Mouse (Mus musculus) left cerebral cortex, postnatal 14 days (tissue): ENCODE measurements at regions not wholly inside any gene's neighbourhood (a gene's known extent, or its start where the extent isn't known, plus 50 kb on each side); places are given as distances from the start of the nearest gene placed in this dataset.
A peak's percentile ranks its signal among the peaks of the same experiment; 100 is the strongest.

Source experiments
- DNase-seq, 2 experiments: peaks; one replicate each; pipeline ENCODE4 v3.0.0; 2021 to 2022; ENCODE audit warnings: low spot score in 2 of 2, mixed read lengths in 1 of 2
- intact Hi-C: fragments of 180-260 bp; cut with DNase I; formaldehyde crosslinking; loops from one replicate; pipeline ENCODE4 v1.15.1; 2025

DNA sequence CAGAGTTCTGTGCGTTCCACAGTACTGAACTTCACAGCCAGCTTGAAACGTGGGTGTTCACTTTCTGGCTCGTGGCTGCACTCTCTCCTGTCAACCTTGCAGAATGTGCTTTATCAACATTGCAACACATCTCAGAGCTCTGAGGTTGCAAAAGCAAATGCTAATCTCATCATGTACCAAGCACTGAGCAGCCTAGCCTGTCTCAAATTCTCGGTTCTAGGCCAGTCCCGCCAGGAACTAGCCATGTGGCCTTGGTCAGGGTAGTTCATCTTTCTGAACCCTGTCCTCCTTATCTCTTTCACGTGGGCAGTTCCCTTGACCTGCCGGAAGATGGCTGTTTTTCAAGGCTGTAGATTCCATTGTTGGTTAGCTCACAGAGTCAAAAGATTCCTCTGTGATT lies 159.3 kb upstream of the Mast4 start:
- DNase-seq: no peak
- intact Hi-C loops: no loop called here

GRCm38 (mm10) chr13:103490049-103490448 lies 155.8 kb upstream of the Mast4 start:
- no peak for DNase-seq
- intact Hi-C loops: no loop called here

DNA sequence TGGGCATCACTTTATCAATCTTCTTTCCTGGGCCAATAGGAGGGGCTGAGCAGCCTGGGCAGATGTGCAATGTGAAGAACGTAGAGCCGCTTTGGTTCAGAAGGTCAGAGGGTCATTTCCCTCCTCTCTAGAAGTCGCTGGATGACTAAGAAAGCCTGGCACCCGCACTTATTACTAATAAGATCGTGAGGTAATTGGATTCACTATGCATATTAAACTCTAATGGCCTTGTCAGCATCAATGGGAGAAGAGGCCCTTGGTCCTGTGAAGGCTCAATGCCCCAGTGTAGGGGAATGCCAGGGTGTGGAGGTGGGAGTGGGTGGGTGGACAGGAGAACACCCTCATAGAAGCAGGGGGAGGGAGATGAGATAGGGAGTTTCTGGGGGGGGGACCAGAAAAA lies 149.8 kb upstream of the Mast4 start:
- intact Hi-C loops: no loop called here
- no peak for DNase-seq

GRCm38 (mm10) chr13:103483392-103483791 lies 149.1 kb upstream of the Mast4 start:
- DNase-seq: no peak
- intact Hi-C loops: no loop called here

DNA sequence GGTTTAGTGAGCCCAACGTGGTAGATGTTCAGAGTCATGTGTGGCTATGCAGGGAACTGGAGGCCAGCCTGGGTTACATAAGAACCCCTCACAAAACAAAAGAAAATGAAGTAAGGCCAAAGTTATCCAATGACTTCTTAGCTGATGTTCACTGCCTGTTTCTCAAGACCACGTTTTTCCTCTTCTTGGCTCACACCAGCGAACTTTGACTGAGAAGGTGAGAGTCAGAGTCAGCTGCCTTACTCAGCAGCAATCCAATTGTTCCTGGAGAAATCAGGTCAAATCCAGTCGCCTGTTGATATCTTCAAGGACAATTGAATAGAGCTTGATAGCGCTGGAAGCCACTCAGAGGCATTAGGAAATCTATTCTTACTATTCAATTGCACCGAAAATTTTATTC lies 142.0 kb upstream of the Mast4 start:
- intact Hi-C loops: no loop called here
- DNase-seq: no peak

DNA sequence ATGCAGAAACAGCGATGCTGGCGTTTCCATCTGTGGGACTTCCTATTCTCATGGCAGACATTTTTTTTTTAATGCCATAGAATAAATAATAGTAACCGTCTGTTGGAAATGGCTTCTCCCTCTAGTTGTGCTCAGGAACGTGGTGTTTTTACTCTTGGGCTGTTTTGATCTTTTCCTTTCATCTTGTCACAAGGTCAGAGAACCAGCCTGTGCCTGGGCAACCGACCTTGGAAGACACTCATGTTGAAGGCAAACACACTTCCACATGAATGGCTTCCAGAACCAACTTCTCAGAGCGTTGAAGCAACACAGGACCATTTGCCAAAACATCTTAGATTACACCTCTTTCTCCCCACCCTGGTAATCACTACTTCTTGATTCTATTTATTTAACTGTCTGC lies 137.9 kb upstream of the Mast4 start:
- intact Hi-C loops: no loop called here
- no peak for DNase-seq

DNA sequence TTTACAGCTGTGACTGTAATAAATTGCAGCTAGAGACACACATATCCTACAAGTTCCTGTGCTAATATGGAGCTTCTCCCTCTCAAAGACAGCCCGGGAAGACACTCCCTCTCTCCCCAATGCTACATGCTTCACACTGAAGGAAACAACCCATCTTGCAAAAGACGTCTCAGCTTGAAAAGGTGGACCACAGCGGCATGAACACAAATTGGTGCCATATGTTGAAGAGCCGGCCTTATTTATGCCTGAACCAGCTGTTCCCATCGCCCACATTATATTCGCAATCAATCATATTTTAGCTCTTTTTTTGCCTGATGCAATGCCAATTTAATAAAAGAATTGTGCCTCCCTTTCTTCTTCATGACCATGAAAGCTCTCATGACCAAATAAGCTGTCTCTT lies 135.8 kb upstream of the Mast4 start:
- intact Hi-C loops: no loop called here

GRCm38 (mm10) chr13:103460499-103460898 lies 126.2 kb upstream of the Mast4 start:
- intact Hi-C loops: no loop called here
- DNase-seq: no peak

More for the DNA sequence above, 135.8 kb upstream of the Mast4 start:
- DNase-seq: no peak

- no peak for DNase-seq
- intact Hi-C loops: no loop called here
Observed at GRCm38 (mm10) chr13:103459486-103460147, 125.3 kb upstream of the Mast4 start.

GRCm38 (mm10) chr13:103452837-103453236 lies 118.5 kb upstream of the Mast4 start:
- intact Hi-C loops: no loop called here
- no peak for DNase-seq

GRCm38 (mm10) chr13:103430589-103430988 lies 96.3 kb upstream of the Mast4 start:
- intact Hi-C loops: no loop called here
- peak; percentile 25 to 64 for DNase-seq

GRCm38 (mm10) chr13:103424011-103424410 lies 89.7 kb upstream of the Mast4 start:
- intact Hi-C loops: no loop called here
- DNase-seq: no peak

- intact Hi-C loops: no loop called here
- no peak for DNase-seq
Observed at GRCm38 (mm10) chr13:103423417-103423816, 89.1 kb upstream of the Mast4 start.

- DNase-seq: no peak
- intact Hi-C loops: no loop called here
Observed at GRCm38 (mm10) chr13:103422997-103423396, 88.7 kb upstream of the Mast4 start.

GRCm38 (mm10) chr13:103419146-103419545 lies 84.8 kb upstream of the Mast4 start:
- intact Hi-C loops: no loop called here
- DNase-seq: no peak

- intact Hi-C loops: no loop called here
- DNase-seq: no peak
Observed at GRCm38 (mm10) chr13:103417256-103417655, 83.0 kb upstream of the Mast4 start.

DNA sequence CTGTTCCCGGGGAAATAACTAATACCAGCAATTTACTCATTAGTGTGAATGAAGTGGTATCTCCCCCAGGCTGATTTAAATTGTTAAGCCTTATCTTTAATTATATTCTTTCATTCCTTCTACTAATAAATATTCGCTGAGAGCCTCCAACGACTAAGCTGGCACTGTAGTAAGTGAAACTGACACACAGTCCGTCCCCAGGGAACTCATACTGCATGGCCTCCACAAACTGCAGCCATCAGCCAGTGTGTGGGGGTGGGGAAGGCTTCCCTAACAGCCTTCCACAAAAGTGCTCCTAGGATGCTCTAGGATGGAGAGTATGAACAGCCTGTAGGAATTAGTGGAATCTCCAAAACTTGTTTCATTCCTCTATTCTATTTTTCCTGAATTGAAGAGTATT lies 81.0 kb upstream of the Mast4 start:
- no peak for DNase-seq
- intact Hi-C loops: no loop called here

DNA sequence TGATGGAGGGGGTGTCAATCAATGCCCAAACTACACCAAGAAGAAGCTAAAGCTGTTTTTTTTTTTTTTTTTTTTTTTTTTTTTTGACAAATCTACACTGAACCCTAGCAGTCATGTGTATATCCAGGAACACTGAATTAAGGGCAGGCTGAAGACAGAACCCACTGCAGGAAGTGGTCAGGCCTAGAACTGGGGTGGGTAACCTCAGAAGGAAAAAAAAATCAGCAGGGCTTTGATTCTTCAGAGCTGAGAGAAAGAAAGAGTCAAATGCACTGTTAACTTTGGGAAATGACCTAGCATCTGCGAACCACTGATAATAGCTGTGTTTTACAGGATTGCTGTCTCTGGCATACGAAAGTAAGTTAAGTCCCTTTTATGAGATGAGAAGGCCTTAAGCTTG lies 78.3 kb upstream of the Mast4 start:
- no peak for DNase-seq
- intact Hi-C loops: no loop called here

DNA sequence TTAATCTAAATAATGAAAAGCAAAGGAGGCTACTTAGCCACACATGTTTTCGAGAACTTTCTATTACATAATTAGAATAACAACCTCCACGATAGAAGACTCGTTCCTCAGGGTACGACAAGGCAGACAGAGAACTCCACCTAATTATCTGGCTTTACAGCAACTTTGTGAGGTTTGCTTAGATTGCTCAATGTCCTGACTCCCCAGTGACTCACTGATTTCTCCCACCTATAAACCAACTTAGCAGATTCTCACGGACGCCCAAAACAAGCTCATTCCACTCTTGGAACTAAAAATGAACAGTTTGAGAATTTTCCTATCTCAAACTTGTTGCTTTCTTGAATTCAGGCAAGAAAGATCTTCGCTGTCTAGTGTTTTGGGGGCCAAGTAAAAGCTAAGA lies 75.0 kb upstream of the Mast4 start:
- no peak for DNase-seq
- intact Hi-C loops: no loop called here

DNA sequence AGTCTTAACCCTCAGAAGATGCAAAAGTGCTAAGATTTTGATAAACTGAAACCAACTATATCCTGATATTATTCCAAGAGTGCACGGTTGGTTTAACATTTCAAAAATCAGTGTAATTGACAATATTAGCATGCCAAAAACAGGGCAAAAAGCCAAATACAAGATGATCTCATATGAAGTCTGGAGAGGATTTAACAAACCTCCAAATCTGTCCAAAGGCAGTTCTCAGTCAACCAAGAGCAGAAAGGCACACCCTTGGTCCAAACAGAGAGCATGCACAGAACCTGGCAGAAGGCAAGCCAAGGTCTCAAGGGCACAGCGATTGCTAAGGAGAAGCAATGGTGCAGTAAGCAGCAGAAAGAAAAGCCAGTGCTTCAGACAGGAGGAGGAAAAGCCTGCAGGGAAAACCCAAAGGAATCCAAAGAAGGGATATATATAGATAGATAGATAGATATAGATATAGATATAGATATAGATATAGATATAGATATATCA lies 62.3 kb upstream of the Mast4 start:
- DNase-seq: no peak
- intact Hi-C loops: no loop called here

DNA sequence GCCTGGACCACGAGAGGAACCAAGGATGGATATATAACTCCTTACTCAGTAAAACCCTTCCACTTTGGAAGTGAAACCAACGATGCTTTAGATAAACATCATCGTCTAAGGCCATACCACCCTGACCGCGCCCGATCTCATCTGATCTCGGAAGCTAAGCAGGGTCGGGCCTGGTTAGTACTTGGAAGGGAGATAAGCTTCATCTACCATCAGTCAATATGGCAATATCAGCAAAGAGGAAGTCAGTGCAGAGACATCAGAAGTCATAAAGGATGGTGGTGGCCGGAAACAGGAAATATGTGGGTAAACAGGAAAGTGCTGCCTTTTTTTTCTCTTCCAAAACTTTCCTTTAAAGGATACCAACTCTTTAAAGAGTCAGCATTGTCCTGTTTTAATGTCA lies 61.8 kb upstream of the Mast4 start:
- intact Hi-C loops: no loop called here
- no peak for DNase-seq

- DNase-seq: no peak
- intact Hi-C loops: no loop called here
Observed at GRCm38 (mm10) chr13:103392581-103392980, 58.3 kb upstream of the Mast4 start.
